Mouse (Mus musculus) forebrain, embryonic 10.5 days (tissue): Measurements from ENCODE around the gene Boll. TPM values are rescaled to one million over a fixed set of nuclear protein-coding genes. Genes with fewer than 3 reads are reported as not detected.
A peak's percentile ranks its signal among the peaks of the same experiment; 100 is the strongest.
"Not testable (repeated sequence)": the region's sequence is repeated elsewhere in the genome, so short reads cannot be mapped to it uniquely, and the experiment has no call there.

Source experiments
- DNase-seq: peaks from one replicate; pipeline ENCODE4 v3.0.0-alpha.2; 2017; ENCODE audit warnings: low spot score; ENCODE audit errors: extremely low spot score
- H3K27ac ChIP-seq: fragments of 300-500 bp; sonication (generic); 2 replicates; pipeline ENCODE4 v1.5.1; 2016; ENCODE audit warnings: mild to moderate bottlenecking
- H3K27me3 ChIP-seq: fragments of 300-500 bp; sonication (generic); 2 replicates; pipeline ENCODE4 v1.6.1; 2016; ENCODE audit warnings: mild to moderate bottlenecking; ENCODE audit not compliant: poor library complexity, severe bottlenecking
- H3K36me3 ChIP-seq: fragments of 300-500 bp; sonication (generic); replicated peaks from 2 replicates; pipeline ENCODE4 v1.6.1; 2016; ENCODE audit warnings: mild to moderate bottlenecking, moderate library complexity
- H3K4me1 ChIP-seq: fragments of 300-500 bp; sonication (generic); 2 replicates; pipeline ENCODE4 v1.6.1; 2016
- H3K4me3 ChIP-seq: fragments of 300-500 bp; sonication (generic); 2 replicates; pipeline ENCODE4 v1.5.1; 2016; ENCODE audit warnings: mild to moderate bottlenecking, moderate library complexity
- H3K9me3 ChIP-seq: fragments of 300-500 bp; sonication (generic); 2 replicates; pipeline ENCODE4 v1.6.1; 2016; ENCODE audit warnings: mild to moderate bottlenecking, moderate library complexity
- WGBS: fragments of 180-500 bp; shearing (Covaris S2); methylation state at CpG from one replicate; pipeline ENCODE4 v1.1.7; 2016; 5-methylcytosine and 5-hydroxymethylcytosine counted together
- polyA plus RNA-seq: library from polyadenylated mRNA; unstranded; fragments of >200 nt; fragmentation: Nextera tagmentation; extraction: Ambion mirVana; gene quantifications from 2 replicates; pipeline ENCODE4 v1.2.1, GENCODE M21; 2016

Boll gene
- polyA plus RNA-seq, 1 experiment from 2014 or later = 0.20 TPM

DNA sequence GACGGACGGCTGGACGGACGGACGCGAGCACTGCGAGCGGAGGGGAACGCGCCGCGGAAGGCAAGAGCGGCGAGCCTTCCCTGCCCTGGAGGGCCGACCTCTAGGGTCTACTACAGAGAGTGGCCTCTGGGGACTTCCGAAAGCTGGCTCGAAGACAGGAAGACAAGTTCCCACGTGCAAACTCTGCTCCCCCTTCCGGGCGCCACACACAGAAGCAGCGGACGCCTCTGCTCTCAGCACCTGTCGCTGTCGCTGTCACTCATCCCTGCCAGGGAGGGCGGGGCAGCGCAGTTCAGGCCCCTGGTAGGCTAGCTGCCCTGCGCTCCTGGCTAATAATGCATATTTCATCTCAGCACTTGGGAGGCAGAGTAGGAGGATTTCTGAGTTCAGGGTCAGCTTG is 317 bp upstream of the Boll start:
- Histone ChIP-seq H3K27ac (peak overlapping the region; percentile 35; the same call in 1 of the 2 replicates), H3K27me3 (peaks cover 40% of the 10 kb centered on the region), H3K36me3 (no peaks in the 10 kb centered on the region), H3K4me3 (peak overlapping the region; percentile 58), H3K4me1 (peaks cover 9% of the 10 kb centered on the region), H3K9me3 (peaks cover 9% of the 10 kb centered on the region)
- 2% methylated on average over 27 of the region's 27 CpGs for WGBS
- DNase-seq = peak; percentile 49

DNA sequence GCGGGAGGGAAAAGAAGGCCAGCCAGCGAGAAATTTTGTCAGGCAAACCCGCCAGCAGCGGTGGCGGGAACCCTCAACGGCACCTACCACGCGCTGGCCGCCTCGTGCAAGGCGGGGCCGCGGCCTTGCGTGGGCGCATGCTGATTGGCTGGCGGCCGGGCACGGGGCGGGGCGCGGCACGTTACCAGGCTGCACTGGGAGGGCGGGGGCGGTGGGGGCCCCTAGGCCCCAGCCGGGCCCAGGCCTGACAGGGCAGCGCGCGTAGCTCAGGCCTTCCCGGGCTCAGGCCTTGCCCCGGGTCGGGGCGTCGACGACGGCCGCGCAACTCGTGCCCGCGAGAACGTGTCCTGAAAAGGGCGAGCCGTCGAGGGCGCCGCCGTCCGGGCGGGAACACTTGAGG is 635 bp downstream of the Boll start:
- Histone ChIP-seq H3K27ac (no peak overlapping the region), H3K27me3 (peaks cover 40% of the 10 kb centered on the region), H3K4me1 (peaks cover 9% of the 10 kb centered on the region), H3K9me3 (peaks cover 9% of the 10 kb centered on the region), H3K4me3 (peak overlapping the region; percentile 58), H3K36me3 (no peaks in the 10 kb centered on the region)
- WGBS = 46% methylated on average over 49 of the region's 49 CpGs
- DNase-seq = no peak

DNA sequence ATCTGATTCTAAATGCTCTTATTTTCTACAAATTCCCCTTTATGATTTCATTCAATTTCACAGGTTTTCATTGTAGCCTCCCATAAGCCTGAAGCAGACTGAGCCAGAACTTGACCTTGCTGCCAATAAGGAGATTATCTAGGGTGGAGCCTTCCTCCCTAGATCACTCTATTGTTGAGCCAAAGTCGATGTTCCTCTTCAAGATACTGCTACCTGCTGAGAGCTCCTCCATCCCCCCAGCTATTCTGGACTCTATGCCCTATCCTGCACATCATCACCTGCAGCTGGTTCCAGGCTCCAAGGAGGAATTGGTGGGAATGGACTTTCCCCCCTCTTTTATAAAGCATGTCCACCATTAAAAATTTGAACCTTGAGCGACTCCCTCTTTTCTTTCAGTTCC is 11.4 kb downstream of the Boll start:
- not testable (repeated sequence) for H3K27me3 ChIP-seq, H3K4me1 ChIP-seq, H3K4me3 ChIP-seq, H3K9me3 ChIP-seq, H3K36me3 ChIP-seq, H3K27ac ChIP-seq, DNase-seq
- WGBS = 69% methylated on average over 2 of the region's 2 CpGs

DNA sequence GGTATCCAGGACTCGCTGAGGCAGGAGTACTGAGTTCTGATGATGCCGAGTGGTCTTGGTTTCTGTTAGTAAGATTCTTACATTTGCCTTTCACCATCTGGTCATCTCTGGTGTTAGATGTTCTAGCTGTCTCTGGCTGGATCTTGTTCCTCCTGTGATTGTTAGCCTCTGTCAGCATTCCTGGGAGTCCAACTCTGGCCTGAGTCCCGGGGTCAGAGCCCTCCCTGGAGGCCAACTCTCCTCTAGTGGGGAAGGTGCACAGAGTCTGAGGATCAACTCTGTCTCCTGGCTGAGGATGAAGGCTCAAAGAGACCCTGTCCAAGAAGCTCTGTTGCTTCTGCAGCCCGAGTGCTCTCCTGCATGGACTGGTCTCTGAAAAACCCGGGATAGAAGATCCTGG is 37.8 kb downstream of the Boll start:
- H3K9me3 ChIP-seq, H3K4me3 ChIP-seq, H3K4me1 ChIP-seq, H3K36me3 ChIP-seq, H3K27me3 ChIP-seq, DNase-seq, H3K27ac ChIP-seq: not testable (repeated sequence)
- 90% methylated on average over 5 of the region's 5 CpGs for WGBS

DNA sequence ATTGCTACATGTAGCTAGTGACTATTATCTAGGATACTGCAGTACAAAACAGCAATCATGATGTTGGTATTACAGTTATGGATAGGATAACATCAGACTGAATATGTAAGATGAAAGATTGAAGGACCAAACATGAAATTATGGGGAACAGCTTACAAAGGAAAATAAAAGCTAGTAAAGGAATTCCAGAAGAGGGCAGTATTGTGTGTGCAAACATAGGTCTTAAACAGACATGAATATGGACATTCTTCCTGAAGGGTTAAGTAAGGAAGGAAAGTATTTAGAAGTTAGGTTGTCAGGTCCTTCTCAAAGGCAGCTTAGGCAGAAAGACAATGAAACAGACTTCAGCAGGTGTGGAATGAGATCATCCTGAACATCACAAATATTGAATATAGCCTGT is 62.2 kb downstream of the Boll start:
- Histone ChIP-seq H3K27me3 (no peaks in the 10 kb centered on the region), H3K27ac (no peak overlapping the region), H3K4me1 (no peaks in the 10 kb centered on the region), H3K4me3 (no peak overlapping the region), H3K9me3 (peaks cover 10% of the 10 kb centered on the region), H3K36me3 (no peaks in the 10 kb centered on the region)
- DNase-seq = no peak

DNA sequence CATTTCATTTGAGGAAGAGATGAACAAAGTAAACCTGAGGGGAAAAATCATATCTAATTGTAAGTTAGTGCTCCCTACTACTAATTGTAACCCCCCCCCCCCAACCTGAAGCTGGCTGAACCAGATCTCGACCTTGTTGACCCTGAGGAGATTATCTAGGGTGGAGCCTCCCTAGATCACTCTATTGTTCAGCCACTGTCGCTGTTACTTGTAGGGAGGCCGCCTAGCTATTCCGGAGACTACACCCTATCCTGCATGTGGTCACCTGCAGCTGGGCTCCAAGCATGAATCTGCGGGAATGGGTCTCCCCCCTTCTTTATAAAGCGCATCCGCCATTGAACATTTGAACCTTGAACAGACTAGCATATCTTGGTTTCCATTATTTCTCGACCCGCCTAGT is 84.2 kb downstream of the Boll start:
- DNase-seq = no peak
- H3K36me3 ChIP-seq = no peaks in the 10 kb centered on the region
- WGBS = 78% methylated on average over 9 of the region's 9 CpGs
- no peaks in the 10 kb centered on the region for H3K4me1 ChIP-seq
- no peaks in the 10 kb centered on the region for H3K9me3 ChIP-seq
- H3K4me3 ChIP-seq = no peak overlapping the region
- no peaks in the 10 kb centered on the region for H3K27me3 ChIP-seq
- no peak overlapping the region for H3K27ac ChIP-seq

DNA sequence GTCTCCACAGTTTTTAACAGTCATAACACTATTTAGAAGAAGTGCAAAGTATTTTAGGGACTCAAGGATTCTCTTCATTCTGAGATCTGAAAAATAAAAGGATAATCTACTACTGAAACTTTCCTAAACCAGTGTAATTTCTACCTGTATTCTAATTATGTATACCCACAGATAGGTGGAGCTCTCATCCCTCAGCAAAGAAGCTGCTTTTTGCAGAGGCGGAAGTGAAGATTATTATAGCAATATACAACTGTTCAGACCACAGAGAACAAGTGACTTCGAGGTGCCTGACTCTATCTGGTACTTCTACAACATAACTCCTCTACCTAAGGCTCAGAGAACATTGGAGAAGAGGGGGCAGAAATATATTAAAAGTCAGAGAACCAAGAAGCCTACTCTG is 97.8 kb downstream of the Boll start:
- Histone ChIP-seq H3K4me3 (no peak overlapping the region), H3K36me3 (no peaks in the 10 kb centered on the region), H3K27ac (no peak overlapping the region), H3K27me3 (no peaks in the 10 kb centered on the region), H3K9me3 (no peaks in the 10 kb centered on the region), H3K4me1 (no peaks in the 10 kb centered on the region)
- no peak for DNase-seq
- WGBS = 77% methylated on average over 2 of the region's 2 CpGs

DNA sequence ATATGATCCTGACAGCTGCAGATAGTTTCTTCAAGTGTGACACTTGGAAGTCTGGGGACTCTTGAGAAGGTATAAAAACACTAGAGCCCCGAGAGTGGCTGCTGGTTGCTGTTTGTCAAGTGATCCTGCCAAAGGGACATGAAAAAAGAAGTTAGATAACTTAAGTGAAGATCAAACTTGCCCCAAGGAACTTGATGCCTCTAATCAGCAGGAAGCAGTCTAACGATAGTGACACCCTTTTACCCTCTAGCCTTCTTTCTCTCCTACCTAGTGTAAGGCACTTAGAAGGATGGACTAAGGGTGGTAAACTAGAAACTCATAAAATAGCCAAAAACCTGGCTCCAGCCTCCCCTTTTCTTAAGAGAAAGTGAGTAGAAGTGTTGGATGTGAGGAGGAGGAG is 98.9 kb downstream of the Boll start:
- H3K36me3 ChIP-seq = no peaks in the 10 kb centered on the region
- DNase-seq = no peak
- WGBS = 62% methylated on average over 2 of the region's 2 CpGs
- H3K9me3 ChIP-seq = no peaks in the 10 kb centered on the region
- H3K4me1 ChIP-seq = no peaks in the 10 kb centered on the region
- no peaks in the 10 kb centered on the region for H3K27me3 ChIP-seq
- H3K4me3 ChIP-seq = no peak overlapping the region
- no peak overlapping the region for H3K27ac ChIP-seq

DNA sequence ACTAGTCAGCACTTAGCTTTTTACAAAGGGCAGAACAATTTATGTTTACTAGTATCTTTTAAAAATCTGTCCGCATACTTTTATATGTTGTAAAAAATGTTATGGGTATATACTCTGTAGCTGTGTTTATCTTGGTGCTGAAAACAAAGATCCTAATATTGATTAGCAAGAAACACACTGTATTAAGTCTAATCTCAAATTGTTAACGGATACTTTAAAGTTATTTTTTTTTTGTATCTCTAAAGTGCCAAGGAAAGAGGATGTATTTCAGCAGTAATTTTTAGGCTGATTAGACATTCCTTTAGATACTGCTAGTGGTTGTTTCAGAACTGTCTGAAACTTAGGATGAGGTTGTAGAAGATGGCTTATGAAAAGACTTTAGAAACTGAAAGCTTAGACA is 116.9 kb downstream of the Boll start:
- peaks cover 10% of the 10 kb centered on the region; the same call in 1 of the 2 replicates for H3K36me3 ChIP-seq
- DNase-seq = no peak
- no peaks in the 10 kb centered on the region for H3K4me1 ChIP-seq
- no peaks in the 10 kb centered on the region for H3K27me3 ChIP-seq
- no peak overlapping the region for H3K27ac ChIP-seq
- H3K4me3 ChIP-seq = no peak overlapping the region
- WGBS = 90% methylated on average over 2 of the region's 2 CpGs
- no peaks in the 10 kb centered on the region for H3K9me3 ChIP-seq

DNA sequence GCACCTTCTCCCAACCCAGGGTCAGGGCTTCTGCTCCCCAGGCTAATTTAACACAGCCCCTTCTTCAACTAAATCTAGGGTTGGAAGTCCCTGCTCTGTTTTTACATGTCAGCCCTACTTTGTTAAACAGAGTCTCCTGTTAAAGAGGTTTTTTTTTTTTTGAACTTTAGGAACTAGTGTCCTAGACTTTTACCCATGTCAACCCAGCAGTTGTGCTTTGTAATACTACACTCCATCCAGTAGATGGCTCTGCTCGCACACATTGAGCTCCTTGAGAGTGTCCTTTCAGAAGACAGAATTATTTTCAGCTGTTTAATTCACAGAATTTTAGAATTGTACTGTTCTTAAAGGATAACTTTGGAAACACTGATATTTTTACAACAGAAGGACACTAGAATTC is 124.0 kb downstream of the Boll start:
- Histone ChIP-seq H3K36me3 (peaks cover 15% of the 10 kb centered on the region), H3K4me1 (peaks cover 44% of the 10 kb centered on the region), H3K9me3 (no peaks in the 10 kb centered on the region), H3K27ac (no peak overlapping the region), H3K4me3 (peak overlapping the region; percentile 90), H3K27me3 (no peaks in the 10 kb centered on the region)
- 6% methylated on average over 1 of the region's 1 CpGs for WGBS
- DNase-seq = peak; percentile 16

DNA sequence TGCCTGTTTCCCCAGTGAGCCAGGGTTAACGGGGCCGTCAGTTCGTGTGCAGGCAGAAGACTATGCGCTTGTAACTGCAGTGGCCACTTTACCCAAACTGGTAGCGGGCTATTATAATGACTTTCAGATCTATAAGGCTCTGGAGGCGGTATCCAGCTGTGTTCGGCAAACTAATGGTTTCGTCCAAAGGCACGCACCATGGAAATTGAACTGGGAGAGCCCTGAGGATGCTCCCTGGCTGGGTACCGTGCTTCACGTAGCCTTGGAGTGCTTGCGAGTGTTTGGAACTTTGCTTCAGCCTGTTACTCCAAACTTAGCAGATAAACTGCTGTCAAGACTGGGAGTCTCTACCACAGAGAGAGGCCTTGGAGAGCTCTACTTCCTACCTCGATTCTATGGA is 124.8 kb downstream of the Boll start:
- peak overlapping the region; percentile 85; the same call in 1 of the 2 replicates for H3K27ac ChIP-seq
- 36% methylated on average over 13 of the region's 13 CpGs for WGBS
- peak; percentile 16 for DNase-seq

DNA sequence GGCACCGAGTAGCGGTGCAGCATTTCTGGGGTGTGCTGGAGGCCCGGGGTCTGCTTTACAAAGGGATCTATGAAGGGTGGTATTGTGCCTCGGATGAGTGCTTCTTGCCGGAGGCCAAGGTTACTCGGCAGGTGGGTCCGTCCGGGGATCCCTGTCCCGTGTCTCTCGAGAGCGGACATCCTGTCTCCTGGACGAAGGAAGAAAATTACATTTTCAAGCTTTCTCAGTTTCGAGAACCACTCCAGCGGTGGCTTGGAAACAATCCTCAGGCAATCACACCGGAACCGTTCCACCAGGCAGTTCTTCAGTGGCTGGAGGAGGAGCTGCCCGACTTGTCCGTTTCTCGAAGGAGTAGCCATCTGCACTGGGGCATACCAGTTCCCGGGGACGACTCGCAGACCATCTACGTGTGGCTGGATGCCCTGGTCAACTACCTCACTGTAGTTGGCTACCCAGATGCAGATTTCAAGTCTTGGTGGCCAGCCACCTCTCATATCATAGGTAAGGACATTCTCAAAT is 125.6 kb downstream of the Boll start:
- H3K27me3 ChIP-seq = no peaks in the 10 kb centered on the region; the same call in 1 of the 2 replicates
- H3K4me1 ChIP-seq = peaks cover 44% of the 10 kb centered on the region
- no peaks in the 10 kb centered on the region for H3K9me3 ChIP-seq
- H3K27ac ChIP-seq = peak overlapping the region; percentile 85
- H3K4me3 ChIP-seq = peak overlapping the region; percentile 90
- peaks cover 12% of the 10 kb centered on the region for H3K36me3 ChIP-seq
- DNase-seq = peak; percentile 33
- under 1% methylated on average over 23 of the region's 23 CpGs for WGBS

More for the DNA sequence above, 124.8 kb downstream of the Boll start:
- H3K4me1 ChIP-seq = peaks cover 44% of the 10 kb centered on the region
- H3K4me3 ChIP-seq = peak overlapping the region; percentile 90
- H3K27me3 ChIP-seq = no peaks in the 10 kb centered on the region; the same call in 1 of the 2 replicates
- no peaks in the 10 kb centered on the region for H3K9me3 ChIP-seq
- peaks cover 15% of the 10 kb centered on the region for H3K36me3 ChIP-seq

DNA sequence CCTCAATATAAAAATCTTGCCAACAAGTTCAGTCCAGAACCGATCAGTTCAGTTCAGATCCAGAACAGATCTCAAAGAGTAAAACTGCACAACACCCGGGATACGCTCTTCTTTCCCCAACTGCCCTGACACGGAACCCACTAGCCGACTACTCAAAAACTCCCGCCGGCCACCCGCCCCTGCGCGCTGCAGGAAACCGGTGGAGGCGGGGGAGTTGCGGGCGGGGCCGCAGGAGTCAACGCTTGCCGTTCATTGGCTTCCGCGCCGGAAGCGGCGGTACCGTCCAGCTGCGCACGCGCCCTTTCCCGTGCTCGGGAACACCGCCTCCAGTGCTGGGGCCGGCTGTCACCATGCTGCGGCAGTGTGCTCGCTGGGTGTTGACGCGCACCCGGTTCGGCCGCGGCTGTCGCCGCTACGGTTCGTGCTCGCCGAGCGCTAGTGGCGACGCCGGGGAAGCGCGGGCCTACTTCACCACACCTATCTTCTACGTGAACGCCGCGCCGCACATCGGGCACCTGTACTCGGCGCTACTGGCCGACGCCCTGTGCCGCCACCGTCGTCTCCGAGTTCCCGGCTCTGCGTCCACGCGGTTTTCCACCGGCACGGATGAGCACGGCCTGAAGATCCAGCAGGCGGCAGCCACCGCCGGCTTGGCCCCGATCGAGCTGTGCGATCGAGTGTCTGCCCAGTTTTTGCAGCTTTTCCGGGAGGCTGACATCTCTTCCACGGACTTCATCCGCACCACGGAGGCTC is 126.2 kb downstream of the Boll start, which contains the start of gene Mars2:
Gene Mars2 (plus strand): TSS at position 288 of the 753 bp plus-strand sequence.
- H3K36me3 ChIP-seq = peaks cover 6% of the 10 kb centered on the region
- H3K4me1 ChIP-seq = peaks cover 44% of the 10 kb centered on the region
- no peaks in the 10 kb centered on the region for H3K9me3 ChIP-seq
- peak; percentile 93 for DNase-seq
- H3K27me3 ChIP-seq = no peaks in the 10 kb centered on the region; the same call in 1 of the 2 replicates
- peak within 1 kb of the TSS; percentile 90 for H3K4me3 ChIP-seq
- under 1% methylated on average over 82 of the region's 82 CpGs for WGBS
- peak within 1 kb of the TSS; percentile 85 for H3K27ac ChIP-seq
